Mouse (Mus musculus): Measurements from ENCODE around the gene Itpkc. TPM values are rescaled to one million over a fixed set of nuclear protein-coding genes. Genes with fewer than 3 reads are reported as not detected.

Gene Itpkc
- total and polyA plus RNA-seq, 3 experiments = 4.0 to 8.1 (median 4.0) TPM

Other genes with a start within 250 kb of the Itpkc start
- gene Cyp2a12, start 199.6 kb downstream of the Itpkc start, total RNA-seq (2012; rRNA removed) = not detected in 2 replicates
- not detected in 2 replicates for gene Cyp2a12, start 199.6 kb downstream of the Itpkc start, total RNA-seq (2014; rRNA removed)
- not detected in 2 replicates for gene Cyp2a12, start 199.6 kb downstream of the Itpkc start, polyA plus RNA-seq (2012; ENCODE audit: insufficient read length, low read depth)
- not detected in 2 replicates for gene Cyp2f2, start 108.8 kb downstream of the Itpkc start, total RNA-seq (2012; rRNA removed)
- not detected in 2 replicates for gene Cyp2f2, start 108.8 kb downstream of the Itpkc start, total RNA-seq (2014; rRNA removed)
- gene Cyp2f2, start 108.8 kb downstream of the Itpkc start, polyA plus RNA-seq (2012; ENCODE audit: insufficient read length, low read depth) = not detected in 2 replicates
- gene Cyp2t4, start 74.9 kb downstream of the Itpkc start, total RNA-seq (2012; rRNA removed) = not detected in 2 replicates
- gene Cyp2t4, start 74.9 kb downstream of the Itpkc start, total RNA-seq (2014; rRNA removed) = not detected in 2 replicates
- gene Cyp2t4, start 74.9 kb downstream of the Itpkc start, polyA plus RNA-seq (2012; ENCODE audit: insufficient read length, low read depth) = 0.34 and 0.43 TPM in 2 replicates
- gene Egln2, start 61.9 kb downstream of the Itpkc start, total RNA-seq (2012; rRNA removed) = 83.3 and 103 TPM in 2 replicates
- 37.4 and 37.9 TPM in 2 replicates for gene Egln2, start 61.9 kb downstream of the Itpkc start, total RNA-seq (2014; rRNA removed)
- 115 and 132 TPM in 2 replicates for gene Egln2, start 61.9 kb downstream of the Itpkc start, polyA plus RNA-seq (2012; ENCODE audit: insufficient read length, low read depth)
- gene Rab4b, start 49.8 kb downstream of the Itpkc start, total RNA-seq (2012; rRNA removed) = 31.2 and 39.4 TPM in 2 replicates
- gene Rab4b, start 49.8 kb downstream of the Itpkc start, total RNA-seq (2014; rRNA removed) = 22.6 and 26.2 TPM in 2 replicates
- 69.6 and 85.5 TPM in 2 replicates for gene Rab4b, start 49.8 kb downstream of the Itpkc start, polyA plus RNA-seq (2012; ENCODE audit: insufficient read length, low read depth)
- 0.13 TPM in 1 of 2 replicates, not detected in the other for gene Gm21983, start 47.6 kb downstream of the Itpkc start, total RNA-seq (2012; rRNA removed)
- not detected in 2 replicates for gene Gm21983, start 47.6 kb downstream of the Itpkc start, total RNA-seq (2014; rRNA removed)
- 0.81 TPM in 1 of 2 replicates, not detected in the other for gene Gm21983, start 47.6 kb downstream of the Itpkc start, polyA plus RNA-seq (2012; ENCODE audit: insufficient read length, low read depth)
- 1.1 and 1.8 TPM in 2 replicates for gene Mia, start 47.5 kb downstream of the Itpkc start, total RNA-seq (2012; rRNA removed)
- gene Mia, start 47.5 kb downstream of the Itpkc start, total RNA-seq (2014; rRNA removed) = 0.44 and 0.47 TPM in 2 replicates
- gene Mia, start 47.5 kb downstream of the Itpkc start, polyA plus RNA-seq (2012; ENCODE audit: insufficient read length, low read depth) = 2.0 and 2.1 TPM in 2 replicates
- gene BC024978, start 32.9 kb downstream of the Itpkc start, total RNA-seq (2012; rRNA removed) = 1.6 and 1.9 TPM in 2 replicates
- 0.90 and 1.7 TPM in 2 replicates for gene BC024978, start 32.9 kb downstream of the Itpkc start, total RNA-seq (2014; rRNA removed)
- gene BC024978, start 32.9 kb downstream of the Itpkc start, polyA plus RNA-seq (2012; ENCODE audit: insufficient read length, low read depth) = 5.7 and 9.4 TPM in 2 replicates
- gene Snrpa, start 32.4 kb downstream of the Itpkc start, total RNA-seq (2012; rRNA removed) = 123 and 130 TPM in 2 replicates
- 67.1 and 74.4 TPM in 2 replicates for gene Snrpa, start 32.4 kb downstream of the Itpkc start, total RNA-seq (2014; rRNA removed)
- gene Snrpa, start 32.4 kb downstream of the Itpkc start, polyA plus RNA-seq (2012; ENCODE audit: insufficient read length, low read depth) = 196 and 233 TPM in 2 replicates
- gene Coq8b, start 4.4 kb upstream of the Itpkc start, total RNA-seq (2012; rRNA removed) = 21.7 and 26.5 TPM in 2 replicates
- 16.0 and 19.7 TPM in 2 replicates for gene Coq8b, start 4.4 kb upstream of the Itpkc start, total RNA-seq (2014; rRNA removed)
- 20.6 and 21.3 TPM in 2 replicates for gene Coq8b, start 4.4 kb upstream of the Itpkc start, polyA plus RNA-seq (2012; ENCODE audit: insufficient read length, low read depth)
- 1.5 and 2.3 TPM in 2 replicates for gene Numbl, start 29.8 kb upstream of the Itpkc start, total RNA-seq (2012; rRNA removed)
- gene Numbl, start 29.8 kb upstream of the Itpkc start, total RNA-seq (2014; rRNA removed) = 0.68 and 0.81 TPM in 2 replicates
- 2.7 and 2.9 TPM in 2 replicates for gene Numbl, start 29.8 kb upstream of the Itpkc start, polyA plus RNA-seq (2012; ENCODE audit: insufficient read length, low read depth)
- 1.8 and 2.6 TPM in 2 replicates for gene Ltbp4, start 109.0 kb upstream of the Itpkc start, total RNA-seq (2012; rRNA removed)
- gene Ltbp4, start 109.0 kb upstream of the Itpkc start, total RNA-seq (2014; rRNA removed) = 0.16 and 0.43 TPM in 2 replicates
- 1.2 and 1.5 TPM in 2 replicates for gene Ltbp4, start 109.0 kb upstream of the Itpkc start, polyA plus RNA-seq (2012; ENCODE audit: insufficient read length, low read depth)
- 26.2 and 30.8 TPM in 2 replicates for gene Shkbp1, start 127.4 kb upstream of the Itpkc start, total RNA-seq (2012; rRNA removed)
- gene Shkbp1, start 127.4 kb upstream of the Itpkc start, total RNA-seq (2014; rRNA removed) = 17.7 and 23.3 TPM in 2 replicates
- 50.0 and 62.8 TPM in 2 replicates for gene Shkbp1, start 127.4 kb upstream of the Itpkc start, polyA plus RNA-seq (2012; ENCODE audit: insufficient read length, low read depth)
- gene Gm20479, start 128.8 kb upstream of the Itpkc start, total RNA-seq (2012; rRNA removed) = 1.3 and 1.9 TPM in 2 replicates
- 0.95 and 2.2 TPM in 2 replicates for gene Gm20479, start 128.8 kb upstream of the Itpkc start, total RNA-seq (2014; rRNA removed)
- 1.2 and 2.8 TPM in 2 replicates for gene Gm20479, start 128.8 kb upstream of the Itpkc start, polyA plus RNA-seq (2012; ENCODE audit: insufficient read length, low read depth)
- 0.29 and 0.38 TPM in 2 replicates for gene Sptbn4, start 219.0 kb upstream of the Itpkc start, total RNA-seq (2012; rRNA removed)
- gene Sptbn4, start 219.0 kb upstream of the Itpkc start, total RNA-seq (2014; rRNA removed) = 0.18 and 0.21 TPM in 2 replicates
- gene Sptbn4, start 219.0 kb upstream of the Itpkc start, polyA plus RNA-seq (2012; ENCODE audit: insufficient read length, low read depth) = 0.20 and 0.24 TPM in 2 replicates
- 6.3 and 9.4 TPM in 2 replicates for gene Blvrb, start 219.3 kb upstream of the Itpkc start, total RNA-seq (2012; rRNA removed)
- 2.8 and 4.3 TPM in 2 replicates for gene Blvrb, start 219.3 kb upstream of the Itpkc start, total RNA-seq (2014; rRNA removed)
- gene Blvrb, start 219.3 kb upstream of the Itpkc start, polyA plus RNA-seq (2012; ENCODE audit: insufficient read length, low read depth) = 5.0 and 7.6 TPM in 2 replicates
- gene Sertad3, start 245.1 kb upstream of the Itpkc start, total RNA-seq (2012; rRNA removed) = 2.6 and 2.8 TPM in 2 replicates
- gene Sertad3, start 245.1 kb upstream of the Itpkc start, total RNA-seq (2014; rRNA removed) = 2.7 and 3.9 TPM in 2 replicates
- gene Sertad3, start 245.1 kb upstream of the Itpkc start, polyA plus RNA-seq (2012; ENCODE audit: insufficient read length, low read depth) = 1.8 and 2.7 TPM in 2 replicates